Mouse (Mus musculus) cortical plate, adult 2 months (tissue): ENCODE measurements around the gene Gucy2c.

Source experiments
- CTCF ChIP-seq: fragments of 200-500 bp; IDR thresholded peaks from 2 replicates; pipeline ENCODE4 v1.5.1; 2011; ENCODE audit warnings: mild to moderate bottlenecking, control low read depth, low read length; ENCODE audit not compliant: insufficient read depth; ENCODE audit errors: extremely low read depth
- POLR2A ChIP-seq: fragments of 200-500 bp; IDR thresholded peaks from 2 replicates; pipeline ENCODE4 v1.6.1; 2011; ENCODE audit warnings: mild to moderate bottlenecking, low read length, control low read depth; ENCODE audit not compliant: insufficient read depth; ENCODE audit errors: extremely low read depth

GRCm38 (mm10) chr6:136679381-136679780 is 102.2 kb downstream of the Gucy2c start:
- TF ChIP-seq CTCF (no peak), POLR2A (no peak)
